Mouse (Mus musculus): ENCODE results near the gene Crocc2. TPM values are rescaled to one million over a fixed set of nuclear protein-coding genes. Genes with fewer than 3 reads are reported as not detected.

The Crocc2 gene
- polyA plus RNA-seq, 1 experiment from 2014 or later = 0.04 TPM

GRCm38 (mm10) chr1:93159566-93160500, 8.7 kb upstream of the Crocc2 start:
- ATAC-seq (ENCODE audit: low FRiP score, low TSS enrichment) (peak; percentile 36; the same call in 1 of the 2 replicates), DNase-seq (ENCODE audit: low spot score) (peak; percentile 41)
- Histone ChIP-seq H3K4me3 (ENCODE audit: low read depth, low read length) (peak overlapping the region; percentile 23; the same call in 1 of the 2 replicates), H3K4me2 (replicated peaks; ENCODE audit: low read depth) (peak overlapping the region; percentile 37), H3K4me1 (replicated peaks; ENCODE audit: control insufficient read depth, insufficient read depth) (no peaks in the 10 kb centered on the region), H3K27me3 (ENCODE audit: control insufficient read depth, insufficient read depth, low read length) (no peaks in the 10 kb centered on the region), H3K27ac (replicated peaks) (peak overlapping the region; percentile 87), H3K9me3 (ENCODE audit: control insufficient read depth, low read length) (no peaks in the 10 kb centered on the region), H3K9ac (ENCODE audit: low read length) (peak overlapping the region; percentile 38), H3K36me3 (ENCODE audit: control insufficient read depth, insufficient read depth, low read length) (no peaks in the 10 kb centered on the region)
- WGBS = 58% methylated on average over 21 of the region's 21 CpGs
- TF ChIP-seq EP300 (optimal IDR thresholded peaks at IDR 0.05) = no peak

- no peaks in the 10 kb centered on the region for H3K27me3 ChIP-seq (ENCODE audit: control insufficient read depth, insufficient read depth, low read length)
- H3K27ac ChIP-seq (replicated peaks) = peak within 1 kb of the TSS; percentile 87
- H3K4me3 ChIP-seq (ENCODE audit: low read depth, low read length) = peak within 1 kb of the TSS; percentile 23; the same call in 1 of the 2 replicates
- H3K9me3 ChIP-seq (ENCODE audit: control insufficient read depth, low read length) = no peaks in the 10 kb centered on the region
- no peaks in the 10 kb centered on the region for H3K36me3 ChIP-seq (ENCODE audit: control insufficient read depth, insufficient read depth, low read length)
- H3K9ac ChIP-seq (ENCODE audit: low read length) = peak within 1 kb of the TSS; percentile 41
- 45% methylated on average over 8 of the region's 8 CpGs for WGBS
- H3K4me2 ChIP-seq (replicated peaks; ENCODE audit: low read depth) = peak within 1 kb of the TSS; percentile 37
- peak; percentile 85 for DNase-seq (ENCODE audit: low spot score)
- ATAC-seq (ENCODE audit: low FRiP score, low TSS enrichment) = peak; percentile 82
- no peak for TF ChIP-seq EP300 (optimal IDR thresholded peaks at IDR 0.05)
- TF ChIP-seq CTCF (IDR thresholded peaks at IDR 0.05; ENCODE audit: low read depth) = no peak
- H3K4me1 ChIP-seq (replicated peaks; ENCODE audit: control insufficient read depth, insufficient read depth) = no peaks in the 10 kb centered on the region
These were observed 7.9 kb upstream of the Crocc2 start, which contains the start of gene 2310007B03Rik for GRCm38 (mm10) chr1:93160501-93161133. Gene 2310007B03Rik, minus strand, starts transcription at chr1:93160948.

GRCm38 (mm10) chr1:93161350-93161749, 7.2 kb upstream of the Crocc2 start:
- WGBS = 68% methylated on average over 8 of the region's 8 CpGs
- no peaks in the 10 kb centered on the region for H3K9me3 ChIP-seq (ENCODE audit: control insufficient read depth, low read length)
- no peaks in the 10 kb centered on the region for H3K36me3 ChIP-seq (ENCODE audit: control insufficient read depth, insufficient read depth, low read length)
- TF ChIP-seq CTCF (IDR thresholded peaks at IDR 0.05; ENCODE audit: low read depth) (no peak), EP300 (optimal IDR thresholded peaks at IDR 0.05) (no peak)
- ATAC-seq (ENCODE audit: low FRiP score, low TSS enrichment) (no peak), DNase-seq (ENCODE audit: low spot score) (no peak)
- peak overlapping the region; percentile 87 for H3K27ac ChIP-seq (replicated peaks)
- no peak overlapping the region for H3K9ac ChIP-seq (ENCODE audit: low read length)
- no peaks in the 10 kb centered on the region for H3K4me1 ChIP-seq (replicated peaks; ENCODE audit: control insufficient read depth, insufficient read depth)
- no peak overlapping the region for H3K4me2 ChIP-seq (replicated peaks; ENCODE audit: low read depth)
- no peak overlapping the region for H3K4me3 ChIP-seq (ENCODE audit: low read depth, low read length)
- no peaks in the 10 kb centered on the region for H3K27me3 ChIP-seq (ENCODE audit: control insufficient read depth, insufficient read depth, low read length)

GRCm38 (mm10) chr1:93161921-93162320, 6.6 kb upstream of the Crocc2 start:
- Histone ChIP-seq H3K9me3 (ENCODE audit: control insufficient read depth, low read length) (no peaks in the 10 kb centered on the region), H3K27ac (replicated peaks) (no peak overlapping the region)
- DNase-seq (ENCODE audit: low spot score) = no peak

GRCm38 (mm10) chr1:93162588-93162987, 5.9 kb upstream of the Crocc2 start:
- no peaks in the 10 kb centered on the region for H3K36me3 ChIP-seq (ENCODE audit: control insufficient read depth, insufficient read depth, low read length)
- H3K4me2 ChIP-seq (replicated peaks; ENCODE audit: low read depth) = no peak overlapping the region
- 86% methylated on average over 7 of the region's 7 CpGs for WGBS
- no peak for TF ChIP-seq CTCF (IDR thresholded peaks at IDR 0.05; ENCODE audit: low read depth)
- no peak for TF ChIP-seq EP300 (optimal IDR thresholded peaks at IDR 0.05)
- H3K4me1 ChIP-seq (replicated peaks; ENCODE audit: control insufficient read depth, insufficient read depth) = no peaks in the 10 kb centered on the region
- H3K9ac ChIP-seq (ENCODE audit: low read length) = no peak overlapping the region
- no peaks in the 10 kb centered on the region for H3K9me3 ChIP-seq (ENCODE audit: control insufficient read depth, low read length)
- no peak overlapping the region for H3K4me3 ChIP-seq (ENCODE audit: low read depth, low read length)
- no peak for ATAC-seq (ENCODE audit: low FRiP score, low TSS enrichment)
- no peaks in the 10 kb centered on the region for H3K27me3 ChIP-seq (ENCODE audit: control insufficient read depth, insufficient read depth, low read length)
- no peak overlapping the region for H3K27ac ChIP-seq (replicated peaks)
- DNase-seq (ENCODE audit: low spot score) = no peak

More at GRCm38 (mm10) chr1:93161921-93162320, 6.6 kb upstream of the Crocc2 start:
- Histone ChIP-seq H3K4me2 (replicated peaks; ENCODE audit: low read depth) (no peak overlapping the region), H3K27me3 (ENCODE audit: control insufficient read depth, insufficient read depth, low read length) (no peaks in the 10 kb centered on the region), H3K4me3 (ENCODE audit: low read depth, low read length) (no peak overlapping the region), H3K9ac (ENCODE audit: low read length) (no peak overlapping the region), H3K36me3 (ENCODE audit: control insufficient read depth, insufficient read depth, low read length) (no peaks in the 10 kb centered on the region), H3K4me1 (replicated peaks; ENCODE audit: control insufficient read depth, insufficient read depth) (no peaks in the 10 kb centered on the region)
- no peak for ATAC-seq (ENCODE audit: low FRiP score, low TSS enrichment)
- TF ChIP-seq EP300 (optimal IDR thresholded peaks at IDR 0.05) = no peak
- no peak for TF ChIP-seq CTCF (IDR thresholded peaks at IDR 0.05; ENCODE audit: low read depth)
- WGBS = 73% methylated on average over 10 of the region's 10 CpGs

All from stomach, postnatal 0 days (tissue).